ENCODE assay signal across 12 mouse cellular contexts in the genomic region with DNA sequence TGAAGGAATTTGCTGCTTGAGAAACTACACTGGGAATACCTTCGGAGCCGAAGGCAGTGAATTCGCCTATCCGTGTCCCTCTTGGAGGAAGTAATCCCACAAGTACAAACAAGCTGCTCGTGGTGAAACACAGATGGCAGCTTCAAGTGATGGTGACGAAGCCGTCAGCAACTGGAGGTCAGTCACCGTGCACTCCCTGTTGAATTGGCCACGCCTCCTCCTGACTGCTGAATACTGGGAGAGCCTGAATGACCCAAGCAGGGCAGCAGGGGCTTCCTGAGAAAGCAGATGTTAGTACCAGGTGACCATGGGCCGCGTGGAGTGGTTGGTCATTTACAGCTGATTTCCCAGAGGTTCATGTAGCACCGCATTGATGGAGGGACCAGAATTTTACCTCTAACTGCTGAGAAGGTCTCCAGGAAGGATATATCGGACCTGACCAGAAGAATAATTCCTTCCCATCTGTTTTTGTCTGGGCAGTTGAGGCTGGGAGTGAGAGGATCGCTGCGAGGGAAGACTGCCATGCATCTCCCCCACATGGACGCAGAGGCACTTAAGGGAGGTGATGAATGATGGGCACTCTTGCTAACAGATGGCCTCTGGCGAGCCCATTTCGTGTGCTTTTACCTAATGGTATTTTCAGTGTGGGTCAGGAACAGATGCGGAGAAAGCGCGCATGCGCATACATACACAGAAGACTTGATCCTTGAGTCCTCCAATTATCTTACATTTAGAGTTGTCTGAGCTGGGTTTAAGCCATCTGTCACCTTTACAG.
DNase-seq lines count a peak whose midpoint lies in the region; ATAC-seq lines count a peak whose summit lies in the region.
"Had no signal": no experiment of that assay in that cellular context is flagged by ENCODE, and none has a peak within 500 bp of the region (broad histone marks: within the 10 kb centered on the region; RNA-seq: fewer than 3 reads in every experiment).

No protein-coding gene starts in this region.

- H3K27ac ChIP-seq in liver, embryonic 11.5 days (ENCODE audit: low read depth, low read length) = no peak overlapping the region
- H3K27ac ChIP-seq in liver, embryonic 12.5 days = no peak overlapping the region
- H3K27ac ChIP-seq in embryonic facial prominence, embryonic 11.5 days (replicated peaks; ENCODE audit: low read depth, low read length) = no peak overlapping the region
- H3K27ac ChIP-seq in limb, embryonic 10.5 days = peak overlapping the region; percentile 27
- no peak overlapping the region for H3K27ac ChIP-seq in midbrain, embryonic 14.5 days (replicated peaks; ENCODE audit: low read depth, low read length)
- H3K27ac ChIP-seq: embryonic facial prominence, embryonic 12.5 days; forebrain, embryonic 15.5 days; limb, embryonic 15.5 days had no signal

- no peaks in the 10 kb centered on the region for H3K9me3 ChIP-seq in liver, embryonic 11.5 days (ENCODE audit: control insufficient read depth, low read length)
- no peaks in the 10 kb centered on the region for H3K9me3 ChIP-seq in liver, embryonic 12.5 days (replicated peaks)
- H3K9me3 ChIP-seq in embryonic facial prominence, embryonic 11.5 days (replicated peaks; ENCODE audit: control insufficient read depth, low read length) = no peaks in the 10 kb centered on the region
- H3K9me3 ChIP-seq in limb, embryonic 10.5 days (replicated peaks) = no peaks in the 10 kb centered on the region
- no peaks in the 10 kb centered on the region for H3K9me3 ChIP-seq in midbrain, embryonic 14.5 days (ENCODE audit: control insufficient read depth, low read length)
- H3K9me3 ChIP-seq: embryonic facial prominence, embryonic 12.5 days; forebrain, embryonic 15.5 days; limb, embryonic 15.5 days had no signal

- H3K9ac ChIP-seq in liver, embryonic 11.5 days (ENCODE audit: low read depth, low read length) = no peak overlapping the region
- no peak overlapping the region for H3K9ac ChIP-seq in liver, embryonic 12.5 days
- no peak overlapping the region for H3K9ac ChIP-seq in embryonic facial prominence, embryonic 11.5 days (replicated peaks; ENCODE audit: low read length)
- H3K9ac ChIP-seq in midbrain, embryonic 14.5 days (replicated peaks; ENCODE audit: low read length) = no peak overlapping the region
- H3K9ac ChIP-seq: embryonic facial prominence, embryonic 12.5 days; forebrain, embryonic 15.5 days; limb, embryonic 15.5 days had no signal

- DNase-seq in liver, embryonic 11.5 days (ENCODE audit: low spot score) = peak; percentile 29
- DNase-seq in embryo, embryonic 11 days = peak; percentile 64
- DNase-seq in embryonic facial prominence, embryonic 11.5 days (ENCODE audit: low spot score) = no peak
- DNase-seq in limb, embryonic 10.5 days (ENCODE audit: low spot score) = peak; percentile 66
- no peak for DNase-seq in frontal cortex, postnatal 36 days (ENCODE audit: low spot score in 2 of 2)
- no peak for DNase-seq in midbrain, embryonic 14.5 days
- no peak for DNase-seq in adrenal gland, postnatal 4 days (ENCODE audit: low spot score in 2 of 2)
- DNase-seq: thymus, postnatal 25 days had no signal

- H3K4me1 ChIP-seq in liver, embryonic 11.5 days (replicated peaks; ENCODE audit: control insufficient read depth, insufficient read depth, low read length) = no peaks in the 10 kb centered on the region
- no peaks in the 10 kb centered on the region for H3K4me1 ChIP-seq in liver, embryonic 12.5 days
- H3K4me1 ChIP-seq in embryonic facial prominence, embryonic 11.5 days (ENCODE audit: control insufficient read depth, insufficient read depth, low read length) = no peaks in the 10 kb centered on the region
- H3K4me1 ChIP-seq in limb, embryonic 10.5 days = peaks cover 18% of the 10 kb centered on the region
- no peaks in the 10 kb centered on the region for H3K4me1 ChIP-seq in midbrain, embryonic 14.5 days (ENCODE audit: control insufficient read depth, insufficient read depth, low read length)
- H3K4me1 ChIP-seq: embryonic facial prominence, embryonic 12.5 days; forebrain, embryonic 15.5 days; limb, embryonic 15.5 days had no signal

- no peak overlapping the region for H3K4me2 ChIP-seq in liver, embryonic 11.5 days
- no peak overlapping the region for H3K4me2 ChIP-seq in liver, embryonic 12.5 days
- no peak overlapping the region for H3K4me2 ChIP-seq in embryonic facial prominence, embryonic 11.5 days (ENCODE audit: low read depth, low read length)
- H3K4me2 ChIP-seq in midbrain, embryonic 14.5 days (ENCODE audit: low read length) = no peak overlapping the region
- H3K4me2 ChIP-seq: embryonic facial prominence, embryonic 12.5 days; forebrain, embryonic 15.5 days; limb, embryonic 15.5 days had no signal

- H3K27me3 ChIP-seq in liver, embryonic 11.5 days (replicated peaks; ENCODE audit: control insufficient read depth, insufficient read depth, low read length) = no peaks in the 10 kb centered on the region
- H3K27me3 ChIP-seq in liver, embryonic 12.5 days (replicated peaks) = no peaks in the 10 kb centered on the region
- no peaks in the 10 kb centered on the region for H3K27me3 ChIP-seq in embryonic facial prominence, embryonic 11.5 days (ENCODE audit: control insufficient read depth, insufficient read depth, low read length)
- H3K27me3 ChIP-seq in limb, embryonic 10.5 days (ENCODE audit: low read depth, poor library complexity, severe bottlenecking) = no peaks in the 10 kb centered on the region
- H3K27me3 ChIP-seq in midbrain, embryonic 14.5 days (ENCODE audit: control insufficient read depth, insufficient read depth, low read length) = no peaks in the 10 kb centered on the region
- H3K27me3 ChIP-seq: embryonic facial prominence, embryonic 12.5 days; forebrain, embryonic 15.5 days; limb, embryonic 15.5 days had no signal

- H3K36me3 ChIP-seq in liver, embryonic 11.5 days (ENCODE audit: control insufficient read depth, insufficient read depth, low read length) = no peaks in the 10 kb centered on the region
- H3K36me3 ChIP-seq in liver, embryonic 12.5 days = no peaks in the 10 kb centered on the region
- no peaks in the 10 kb centered on the region for H3K36me3 ChIP-seq in embryonic facial prominence, embryonic 11.5 days (replicated peaks; ENCODE audit: control insufficient read depth, insufficient read depth, low read depth, low read length)
- no peaks in the 10 kb centered on the region for H3K36me3 ChIP-seq in limb, embryonic 10.5 days
- no peaks in the 10 kb centered on the region for H3K36me3 ChIP-seq in midbrain, embryonic 14.5 days (ENCODE audit: control insufficient read depth, insufficient read depth, low read length)
- H3K36me3 ChIP-seq: embryonic facial prominence, embryonic 12.5 days; forebrain, embryonic 15.5 days; limb, embryonic 15.5 days had no signal

- H3K4me3 ChIP-seq in liver, embryonic 11.5 days (ENCODE audit: low read depth, low read length) = no peak overlapping the region
- H3K4me3 ChIP-seq in liver, embryonic 12.5 days = no peak overlapping the region
- no peak overlapping the region for H3K4me3 ChIP-seq in embryonic facial prominence, embryonic 11.5 days (ENCODE audit: low read depth, low read length)
- H3K4me3 ChIP-seq in limb, embryonic 10.5 days = 0 out of 2 replicates have a peak overlapping the region, but pooled peaks have one; percentile 4
- no peak overlapping the region for H3K4me3 ChIP-seq in midbrain, embryonic 14.5 days (replicated peaks; ENCODE audit: low read depth, low read length)
- H3K4me3 ChIP-seq: embryonic facial prominence, embryonic 12.5 days; forebrain, embryonic 15.5 days; limb, embryonic 15.5 days had no signal

- ATAC-seq in liver, embryonic 11.5 days (replicated peaks; ENCODE audit: low FRiP score) = no peak
- ATAC-seq in liver, embryonic 12.5 days = no peak
- 0 out of 2 replicates have a peak, but pooled peaks have one; percentile 29 for ATAC-seq in embryonic facial prominence, embryonic 11.5 days (replicated peaks; ENCODE audit: insufficient number of reproducible peaks, low FRiP score, low TSS enrichment, low read depth)
- ATAC-seq in midbrain, embryonic 14.5 days (ENCODE audit: low FRiP score, low TSS enrichment) = no peak
- ATAC-seq: forebrain, embryonic 15.5 days had no signal

- WGBS in liver, embryonic 11.5 days = 59% methylated on average over 22 of the region's 22 CpGs
- WGBS in liver, embryonic 12.5 days (ENCODE audit: insufficient replicate concordance) = 61% methylated on average over 22 of the region's 22 CpGs
- 65% methylated on average over 22 of the region's 22 CpGs for WGBS in embryonic facial prominence, embryonic 11.5 days
- WGBS in limb, embryonic 10.5 days = 42% methylated on average over 22 of the region's 22 CpGs
- WGBS in midbrain, embryonic 14.5 days = 77% methylated on average over 22 of the region's 22 CpGs

Comparison
In these comparisons a context has a peak if more than half of its experiments do, and no peak if none do; other contexts are left out.
1. DNase-seq: peak in liver, embryonic 11.5 days (single experiment), embryo, embryonic 11 days (single experiment) and limb, embryonic 10.5 days (single experiment); none in embryonic facial prominence, embryonic 11.5 days (single experiment), frontal cortex, postnatal 36 days (0 of 2), midbrain, embryonic 14.5 days (single experiment) and adrenal gland, postnatal 4 days (0 of 2).